Mouse (Mus musculus): Measurements from ENCODE around the gene Timp2.

Gene Timp2

DNA sequence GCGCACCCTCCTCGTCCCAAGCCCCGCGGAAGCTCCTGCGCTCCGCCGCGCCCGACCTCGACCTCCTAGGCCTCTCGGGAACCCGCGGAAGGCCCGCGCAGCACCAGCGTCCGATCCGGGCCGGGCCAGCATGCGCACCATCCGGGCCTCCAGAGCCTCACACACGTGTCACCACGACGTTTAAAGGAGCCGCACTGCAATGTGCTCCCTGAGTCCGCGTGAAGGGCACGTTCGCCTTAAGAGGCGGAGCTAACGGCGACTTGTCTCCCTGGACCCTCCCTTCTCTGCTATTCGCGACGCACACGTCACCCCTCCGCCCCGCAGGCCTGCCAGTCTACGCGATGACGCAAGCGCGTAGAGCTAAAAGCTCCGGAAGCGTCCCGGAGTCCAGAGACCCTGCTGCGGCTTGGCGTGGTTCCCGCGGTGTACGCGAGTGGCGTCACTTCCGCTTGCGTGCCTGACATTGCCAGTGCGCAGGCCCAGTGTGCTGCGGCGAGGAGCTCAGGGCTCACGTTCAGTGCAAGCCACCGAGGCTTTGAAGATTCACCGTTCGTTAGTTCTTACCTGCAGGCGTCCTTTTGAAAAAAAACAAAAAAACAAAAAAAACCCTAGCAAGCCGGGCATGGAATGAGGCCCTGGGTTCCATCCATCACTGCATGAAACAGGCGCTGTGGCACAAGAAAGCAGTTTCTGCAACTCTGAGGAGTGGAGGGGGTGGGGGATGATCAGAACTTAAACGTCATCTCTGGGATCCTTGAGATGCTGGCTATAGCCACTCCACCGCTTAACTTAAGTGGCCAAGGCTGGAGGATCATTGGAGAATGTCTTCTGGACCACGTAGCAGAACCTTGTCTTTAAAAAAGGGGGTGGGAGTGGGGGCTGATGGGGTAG, 65.3 kb downstream of the Timp2 start, which contains the start of gene Usp36:
Gene Usp36, minus strand, starts transcription at position 246 of the 891 bp plus-strand sequence.
- peak; percentile 96 to 100 for DNase-seq (ENCODE audit: low spot score in 2 of 2)

GRCm38 (mm10) chr11:118289562-118289961, 66.0 kb downstream of the Timp2 start:
- peak in 1 of 2 experiments; percentile 27 for DNase-seq (ENCODE audit: low spot score in 2 of 2)

DNA sequence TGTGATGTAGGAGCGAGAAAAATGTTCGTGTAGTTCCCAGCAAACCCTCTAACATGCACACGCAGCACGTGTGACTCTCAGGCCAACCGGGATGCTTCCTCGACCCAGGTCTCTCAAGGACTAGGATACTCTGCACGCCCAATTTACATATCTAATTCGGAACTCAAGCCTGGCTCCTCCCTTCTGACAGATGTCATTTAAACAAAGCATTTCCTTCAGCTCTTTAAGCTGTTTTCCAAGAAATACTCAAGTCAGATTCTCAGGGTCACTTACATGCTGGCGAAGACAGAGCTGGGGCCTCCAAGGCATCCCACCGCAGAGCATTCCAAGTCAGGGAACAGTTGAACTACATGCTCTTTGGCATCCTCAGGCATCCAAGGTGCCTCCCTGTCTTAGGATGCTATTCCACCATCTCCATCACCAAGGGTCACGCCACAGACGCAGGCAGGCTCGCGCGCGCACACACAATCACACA, 66.5 kb downstream of the Timp2 start:
- DNase-seq (ENCODE audit: low spot score in 2 of 2): no peak

DNA sequence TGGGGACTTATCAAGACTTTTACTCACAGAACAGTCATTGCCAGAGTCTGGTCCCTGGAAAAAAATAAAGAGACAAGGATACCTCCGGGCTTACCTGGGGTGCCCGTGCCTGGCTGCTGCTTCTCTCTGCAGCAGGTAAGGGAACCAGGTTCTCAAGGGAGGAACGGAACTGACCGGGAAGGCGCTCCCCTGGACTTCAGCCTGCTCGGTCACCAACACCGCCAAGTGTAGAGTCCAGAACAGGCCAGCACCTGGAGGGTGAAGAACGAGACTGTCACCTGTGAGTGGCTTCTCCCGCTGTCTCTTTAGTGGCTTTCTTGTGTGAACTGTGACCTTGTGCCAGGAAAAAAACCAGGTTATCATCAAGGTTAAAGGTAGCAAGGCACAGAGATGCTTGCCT, 68.0 kb downstream of the Timp2 start:
- DNase-seq (ENCODE audit: low spot score in 2 of 2): no peak

DNA sequence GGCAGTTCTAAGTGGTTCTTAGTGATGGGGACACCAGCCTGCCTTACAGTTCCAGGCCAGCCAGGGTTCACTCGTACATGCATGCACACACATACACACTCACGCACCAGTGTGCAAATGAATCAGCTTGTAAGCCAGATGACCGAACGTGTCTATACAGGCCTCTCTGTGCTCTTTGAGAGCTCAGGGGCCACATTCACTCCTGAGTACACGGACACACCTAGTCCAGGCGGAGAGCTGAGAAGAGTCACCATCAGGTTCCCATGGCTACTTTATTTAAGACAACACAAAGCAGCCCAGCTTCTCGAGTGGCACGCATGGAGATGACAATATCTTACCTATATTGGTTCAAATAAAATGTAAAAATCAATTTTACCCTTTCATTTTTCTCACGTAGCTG, 69.1 kb downstream of the Timp2 start:
- peak; percentile 12 to 40 for DNase-seq (ENCODE audit: low spot score in 2 of 2)

GRCm38 (mm10) chr11:118285791-118286190, 69.7 kb downstream of the Timp2 start:
- no peak for DNase-seq (ENCODE audit: low spot score in 2 of 2)

DNA sequence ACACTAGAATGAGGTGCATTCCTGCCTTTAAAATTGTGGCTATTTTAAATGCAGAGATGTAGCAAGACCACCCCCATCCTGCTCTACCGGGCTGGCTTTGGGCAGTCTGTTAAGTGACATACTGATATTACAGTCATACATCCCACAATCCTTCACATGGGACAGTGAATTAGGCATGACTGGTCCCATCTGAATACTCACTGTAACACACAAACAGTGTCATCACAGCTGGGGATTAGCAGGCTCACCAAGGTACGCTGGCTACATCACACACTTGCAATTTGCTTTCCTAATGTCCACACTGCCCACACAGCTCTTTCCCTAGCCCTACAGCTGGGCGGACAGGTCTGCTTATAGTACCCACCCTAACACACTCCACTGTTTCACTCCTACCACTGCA, 75.3 kb downstream of the Timp2 start:
- DNase-seq (ENCODE audit: low spot score in 2 of 2): no peak

DNA sequence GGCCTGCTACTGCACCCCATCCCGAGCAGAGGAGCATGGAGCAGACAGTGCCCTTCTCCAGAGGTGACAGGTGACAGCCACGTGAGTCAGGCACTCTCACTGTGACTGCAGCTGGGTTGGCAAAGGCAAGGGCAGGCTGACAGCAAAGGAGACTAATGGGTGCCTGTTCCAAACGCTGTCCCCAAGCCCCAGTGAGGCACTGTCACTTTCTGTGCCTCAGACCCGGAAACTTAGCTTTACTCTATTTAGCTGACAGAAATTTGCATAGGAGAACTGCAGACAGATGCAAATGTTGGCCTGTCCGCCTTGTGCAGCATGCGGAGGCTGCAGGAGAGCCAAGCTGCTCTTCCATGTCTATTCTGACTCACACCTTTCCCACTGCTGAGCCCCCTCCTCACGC, 79.2 kb downstream of the Timp2 start:
- no peak for DNase-seq (ENCODE audit: low spot score in 2 of 2)

- no peak for DNase-seq (ENCODE audit: low spot score in 2 of 2)
These were observed 80.4 kb downstream of the Timp2 start for GRCm38 (mm10) chr11:118275092-118275491.

DNA sequence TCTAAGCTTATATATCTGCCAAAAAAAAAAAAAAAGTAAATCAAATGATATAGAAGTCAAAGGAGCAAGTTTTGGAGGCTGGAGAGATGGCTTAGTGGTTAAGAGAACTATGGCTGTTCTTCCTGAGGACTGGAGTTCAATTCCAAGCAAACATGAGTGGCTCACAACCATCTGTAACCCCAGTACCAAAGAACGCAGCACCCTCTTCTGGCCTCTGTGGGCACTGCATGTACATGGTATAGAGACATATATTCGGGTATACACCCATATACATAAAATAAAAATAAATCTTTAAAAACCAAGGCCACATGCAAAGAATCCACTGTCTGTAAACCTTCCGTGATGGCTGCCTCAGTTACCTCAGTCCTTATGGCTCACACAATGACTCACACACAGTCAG, 85.7 kb downstream of the Timp2 start:
- DNase-seq (ENCODE audit: low spot score in 2 of 2): no peak

- DNase-seq (ENCODE audit: low spot score in 2 of 2): no peak
These were observed 88.9 kb downstream of the Timp2 start for GRCm38 (mm10) chr11:118266666-118267046.

DNA sequence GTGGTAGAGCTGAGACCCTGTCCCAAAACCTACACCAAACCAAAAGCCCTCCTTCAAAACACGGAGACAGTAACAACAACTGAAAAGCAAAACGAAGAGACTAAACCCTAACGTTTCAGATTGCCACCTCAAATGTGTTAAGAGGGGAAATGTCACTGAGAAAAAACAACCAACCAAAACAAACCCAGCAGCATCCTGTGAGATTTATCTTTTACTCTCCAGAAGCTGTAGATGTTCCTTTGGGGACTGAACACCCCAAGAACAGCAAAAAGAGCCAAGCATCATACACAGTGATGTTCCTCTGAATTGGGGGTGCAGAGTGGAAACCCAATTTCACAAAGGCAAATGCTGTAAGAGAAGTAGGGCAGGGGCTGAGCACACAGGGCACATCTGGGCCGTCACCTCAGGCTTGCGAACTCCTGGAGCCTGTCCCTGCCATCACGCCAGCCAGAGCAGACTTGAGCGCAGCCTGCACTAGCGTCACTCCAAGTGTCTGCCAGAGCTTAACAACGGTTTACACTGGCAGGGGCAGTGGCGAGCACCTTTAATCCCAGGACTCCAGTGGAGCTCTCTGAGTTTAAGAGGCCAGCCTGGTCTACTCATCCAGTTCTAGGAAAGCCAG, 89.4 kb downstream of the Timp2 start:
- DNase-seq (ENCODE audit: low spot score in 2 of 2): no peak

DNA sequence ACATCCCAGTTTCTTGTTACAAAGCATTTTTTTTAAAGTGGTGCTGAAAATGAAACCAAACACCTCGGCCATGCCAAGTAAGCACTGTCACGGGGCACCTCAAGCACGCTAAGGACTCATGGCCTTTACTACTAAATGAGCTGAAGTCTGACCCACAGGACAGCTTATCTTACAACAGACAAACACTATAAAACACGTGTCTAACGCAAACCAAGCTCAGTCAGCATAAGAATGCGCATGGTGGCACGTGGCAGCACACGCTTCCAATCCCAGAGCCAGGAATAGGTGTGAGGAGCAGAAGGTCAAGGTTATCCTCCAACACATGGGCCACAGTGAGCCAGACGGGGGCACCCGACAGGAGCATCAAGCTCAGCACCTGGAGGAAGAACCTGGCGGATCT, 89.9 kb downstream of the Timp2 start:
- no peak for DNase-seq (ENCODE audit: low spot score in 2 of 2)

- no peak for DNase-seq (ENCODE audit: low spot score in 2 of 2)
These were observed 92.4 kb downstream of the Timp2 start for GRCm38 (mm10) chr11:118263146-118263545.

DNA sequence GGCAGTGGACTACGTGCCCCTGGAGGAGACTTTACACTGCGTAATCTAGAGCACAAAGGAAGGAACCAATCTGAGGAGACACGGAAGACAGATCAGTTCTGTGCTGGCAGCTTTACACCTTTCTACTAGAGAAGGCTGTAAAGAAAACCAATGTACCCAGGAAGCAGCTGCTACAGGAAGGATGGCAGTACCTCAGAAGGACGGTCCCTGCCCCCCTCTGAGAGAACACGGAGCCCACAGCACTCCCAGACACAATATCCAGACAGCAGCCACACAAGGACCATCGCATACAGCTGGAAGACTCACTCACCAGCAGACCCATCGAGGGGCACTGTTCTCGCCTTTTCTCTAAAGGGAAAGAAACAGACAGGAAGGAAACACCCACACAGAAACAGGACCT, 95.5 kb downstream of the Timp2 start:
- DNase-seq (ENCODE audit: low spot score in 2 of 2): no peak

- DNase-seq (ENCODE audit: low spot score in 2 of 2): no peak
These were observed 96.0 kb downstream of the Timp2 start for GRCm38 (mm10) chr11:118259580-118259979.

- no peak for DNase-seq (ENCODE audit: low spot score in 2 of 2)
These were observed 99.2 kb downstream of the Timp2 start for GRCm38 (mm10) chr11:118256371-118256770.

DNA sequence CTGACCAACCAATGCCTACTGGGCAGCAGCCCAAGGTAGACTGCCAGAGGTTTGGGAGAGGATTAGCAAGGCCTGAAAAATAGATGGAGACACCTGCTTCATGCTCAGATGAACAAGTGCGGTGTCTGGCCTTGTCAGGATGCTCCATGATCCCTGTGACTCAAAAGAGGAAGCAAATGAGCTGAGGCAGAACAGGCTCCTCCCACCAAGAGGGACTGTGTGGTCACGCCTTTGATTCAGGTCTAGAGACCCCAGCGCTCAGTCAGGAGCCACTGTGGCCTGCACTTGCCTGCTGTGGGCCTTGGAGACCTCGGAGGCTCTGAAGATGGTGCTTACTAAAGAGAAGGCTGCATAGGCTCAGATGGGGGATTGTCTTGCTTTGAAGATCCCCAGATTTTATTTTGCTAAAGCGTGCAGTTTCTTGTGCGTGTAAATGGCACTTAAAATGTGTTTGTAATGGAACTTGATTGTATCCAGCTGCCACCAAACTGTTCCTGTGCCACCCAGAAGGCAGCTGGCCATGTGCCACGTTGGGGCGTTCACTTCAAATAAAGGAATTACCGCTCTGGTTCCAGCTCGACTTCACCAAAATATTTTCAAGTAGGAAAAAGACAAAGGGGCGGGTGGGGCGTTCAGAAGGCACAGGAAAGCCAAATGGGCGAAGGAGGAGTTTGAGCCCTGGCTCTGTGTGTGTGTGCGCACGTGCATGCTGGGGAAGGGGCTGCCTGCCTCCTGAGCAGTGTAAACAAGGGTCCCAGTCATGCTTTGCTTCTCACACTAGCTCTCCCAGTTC, 101.2 kb downstream of the Timp2 start:
- peak in 1 of 2 experiments; percentile 56 for DNase-seq (ENCODE audit: low spot score in 2 of 2)

GRCm38 (mm10) chr11:118253447-118254158, 101.9 kb downstream of the Timp2 start:
- DNase-seq (ENCODE audit: low spot score in 2 of 2): no peak

All from urinary bladder, adult 18-20 months (tissue).